Mouse (Mus musculus) intestine, postnatal 0 days (tissue): Measurements from ENCODE around the gene Ifi209. TPM values are rescaled to one million over a fixed set of nuclear protein-coding genes. Genes with fewer than 3 reads are reported as not detected.
"Not testable (repeated sequence)": the region's sequence is repeated elsewhere in the genome, so short reads cannot be mapped to it uniquely, and the experiment has no call there.

Source experiments
- ATAC-seq: fragments of 200-750 bp; cut with Nextera tagmentation; 2 replicates; pipeline ENCODE4 v1.8.0; 2017; ENCODE audit warnings: mild to moderate bottlenecking, moderate TSS enrichment, moderate library complexity
- H3K27ac ChIP-seq: fragments of 300-500 bp; sonication (generic); 2 replicates; pipeline ENCODE4 v1.5.1; 2014; ENCODE audit warnings: mild to moderate bottlenecking, low read depth, low read length, moderate library complexity
- H3K27me3 ChIP-seq: fragments of 300-500 bp; sonication (generic); replicated peaks from 2 replicates; pipeline ENCODE4 v1.6.1; 2014; ENCODE audit warnings: low read length, mixed read lengths; ENCODE audit not compliant: control insufficient read depth, insufficient read depth
- H3K36me3 ChIP-seq: fragments of 300-500 bp; sonication (generic); 2 replicates; pipeline ENCODE4 v1.6.1; 2014; ENCODE audit warnings: mild to moderate bottlenecking, moderate library complexity; ENCODE audit not compliant: control insufficient read depth, insufficient read depth
- H3K4me1 ChIP-seq: fragments of 300-500 bp; sonication (generic); replicated peaks from 2 replicates; pipeline ENCODE4 v1.6.1; 2014; ENCODE audit warnings: antibody characterized with exemption, low read length, mixed read lengths; ENCODE audit not compliant: control insufficient read depth, insufficient read depth
- H3K4me2 ChIP-seq: fragments of 300-500 bp; sonication (generic); replicated peaks from 2 replicates; pipeline ENCODE4 v1.6.1; 2014; ENCODE audit warnings: low read depth, mild to moderate bottlenecking, moderate library complexity
- H3K4me3 ChIP-seq: fragments of 300-500 bp; sonication (generic); 2 replicates; pipeline ENCODE4 v1.5.1; 2014; ENCODE audit warnings: low read depth, low read length
- H3K9ac ChIP-seq: fragments of 300-500 bp; sonication (generic); 2 replicates; pipeline ENCODE4 v1.6.1; 2014; ENCODE audit warnings: mild to moderate bottlenecking, low read depth, low read length
- H3K9me3 ChIP-seq: fragments of 300-500 bp; sonication (generic); 2 replicates; pipeline ENCODE4 v1.6.1; 2016; ENCODE audit warnings: mixed run types; ENCODE audit not compliant: control insufficient read depth
- CTCF ChIP-seq: sonication (generic); IDR thresholded peaks from 2 replicates; pipeline ENCODE4 v1.5.1; 2016; ENCODE audit warnings: low read depth, mild to moderate bottlenecking, control low read depth, antibody characterized with exemption, moderate library complexity
- WGBS: fragments of 180-500 bp; shearing (Covaris S2); extraction: QIAGEN DNeasy Blood & Tissue Kit; methylation state at CpG from one replicate; pipeline ENCODE4 v1.1.7; 2014; 5-methylcytosine and 5-hydroxymethylcytosine counted together
- polyA plus RNA-seq: library from polyadenylated mRNA; unstranded; fragments of >200 nt; fragmentation: Nextera tagmentation; extraction: Ambion mirVana; gene quantifications from 2 replicates; pipeline ENCODE4 v1.2.1, GENCODE M21; 2015

Ifi209 gene
- 0.31 and 0.34 TPM in 2 replicates for polyA plus RNA-seq

- H3K4me1 ChIP-seq, H3K27ac ChIP-seq, H3K4me2 ChIP-seq, H3K27me3 ChIP-seq, H3K36me3 ChIP-seq, H3K4me3 ChIP-seq, ATAC-seq, H3K9ac ChIP-seq, H3K9me3 ChIP-seq: not testable (repeated sequence)
- 67% methylated on average over 2 of the region's 2 CpGs for WGBS
These were observed at the start of gene Ifi209 for GRCm38 (mm10) chr1:173630622-173631021. Gene Ifi209, plus strand, starts transcription at chr1:173630917.

- not testable (repeated sequence) for H3K4me3 ChIP-seq, H3K9me3 ChIP-seq, H3K36me3 ChIP-seq, H3K4me1 ChIP-seq, H3K4me2 ChIP-seq, ATAC-seq, H3K9ac ChIP-seq, H3K27me3 ChIP-seq, H3K27ac ChIP-seq
- 93% methylated on average over 2 of the region's 2 CpGs for WGBS
These were observed 41.0 kb upstream of the Ifi209 start for GRCm38 (mm10) chr1:173589698-173590097.

GRCm38 (mm10) chr1:173598838-173599494 is 31.8 kb upstream of the Ifi209 start, which contains the start of gene Ifi213:
Gene Ifi213, minus strand, starts transcription at chr1:173599274.
- not testable (repeated sequence) for H3K9me3 ChIP-seq, H3K27ac ChIP-seq, H3K4me3 ChIP-seq, H3K36me3 ChIP-seq, H3K4me2 ChIP-seq, H3K4me1 ChIP-seq, H3K27me3 ChIP-seq, H3K9ac ChIP-seq, ATAC-seq
- 44% methylated on average over 3 of the region's 3 CpGs for WGBS

- not testable (repeated sequence) for ATAC-seq, H3K4me1 ChIP-seq, H3K36me3 ChIP-seq, H3K9me3 ChIP-seq, H3K4me3 ChIP-seq, H3K9ac ChIP-seq, H3K27me3 ChIP-seq, H3K4me2 ChIP-seq, H3K27ac ChIP-seq
- WGBS: 81% methylated on average over 3 of the region's 3 CpGs
These were observed 20.4 kb upstream of the Ifi209 start for GRCm38 (mm10) chr1:173610291-173610690.

GRCm38 (mm10) chr1:173622216-173622615 is 8.5 kb upstream of the Ifi209 start:
- ATAC-seq, H3K27me3 ChIP-seq, H3K4me1 ChIP-seq, H3K4me2 ChIP-seq, H3K36me3 ChIP-seq, H3K9me3 ChIP-seq, H3K9ac ChIP-seq, H3K27ac ChIP-seq, H3K4me3 ChIP-seq: not testable (repeated sequence)
- 79% methylated on average over 2 of the region's 2 CpGs for WGBS

GRCm38 (mm10) chr1:173624052-173624451 is 6.7 kb upstream of the Ifi209 start:
- Histone ChIP-seq H3K27ac (no peak overlapping the region), H3K36me3 (no peaks in the 10 kb centered on the region), H3K27me3 (no peaks in the 10 kb centered on the region), H3K4me2 (no peak overlapping the region), H3K9me3 (no peaks in the 10 kb centered on the region), H3K9ac (no peak overlapping the region), H3K4me3 (no peak overlapping the region), H3K4me1 (no peaks in the 10 kb centered on the region)
- WGBS: 93% methylated on average over 2 of the region's 2 CpGs
- no peak for TF ChIP-seq CTCF
- ATAC-seq: no peak

GRCm38 (mm10) chr1:173626686-173627085 is 4.0 kb upstream of the Ifi209 start:
- H3K9me3 ChIP-seq: no peaks in the 10 kb centered on the region
- H3K4me2 ChIP-seq: no peak overlapping the region
- H3K4me1 ChIP-seq: no peaks in the 10 kb centered on the region
- no peak overlapping the region for H3K4me3 ChIP-seq
- WGBS: 77% methylated on average over 2 of the region's 2 CpGs
- no peaks in the 10 kb centered on the region for H3K27me3 ChIP-seq
- H3K27ac ChIP-seq: no peak overlapping the region
- no peak for ATAC-seq
- no peaks in the 10 kb centered on the region for H3K36me3 ChIP-seq
- no peak for TF ChIP-seq CTCF
- H3K9ac ChIP-seq: no peak overlapping the region
